Mouse (Mus musculus): ENCODE measurements around the gene Afm.

The Afm gene

DNA sequence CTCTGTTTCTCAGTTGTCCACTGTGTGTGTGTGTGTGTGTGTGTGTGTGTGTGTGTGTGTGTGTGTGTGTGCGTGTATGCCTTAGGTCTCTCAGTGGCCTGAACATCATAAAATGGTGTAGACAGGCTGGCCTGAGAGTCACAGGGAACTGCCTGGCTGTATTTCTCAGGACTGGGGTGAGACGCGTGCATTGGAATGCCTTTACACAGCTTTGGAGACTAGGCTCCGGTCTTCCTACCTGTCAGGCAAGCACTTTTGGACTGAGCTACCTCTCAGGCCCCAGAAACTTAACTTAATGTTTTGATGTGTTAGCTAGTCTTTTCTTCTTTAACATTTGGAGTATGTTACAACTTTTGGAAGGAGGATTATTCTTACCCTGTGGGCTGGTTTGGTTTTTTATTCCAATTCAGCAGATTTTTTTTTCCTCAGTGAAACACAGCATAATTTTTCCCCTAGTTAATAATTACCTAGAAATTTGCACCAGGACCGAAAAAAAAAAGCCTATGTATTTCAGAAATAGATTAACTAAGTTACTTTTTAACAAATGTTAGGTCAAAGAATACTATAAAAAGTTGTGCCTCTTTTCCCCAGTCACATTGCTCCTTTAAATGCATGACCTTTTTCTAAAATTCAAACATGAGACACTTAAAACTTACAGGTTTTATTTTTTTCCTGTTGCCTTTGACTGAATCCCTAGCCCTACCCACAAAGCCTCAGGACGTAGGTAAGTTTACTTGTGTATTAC, at the start of gene Afm:
Gene Afm (plus strand): TSS at position 577 of the 745 bp plus-strand sequence.
- DNase-seq: no peak

DNA sequence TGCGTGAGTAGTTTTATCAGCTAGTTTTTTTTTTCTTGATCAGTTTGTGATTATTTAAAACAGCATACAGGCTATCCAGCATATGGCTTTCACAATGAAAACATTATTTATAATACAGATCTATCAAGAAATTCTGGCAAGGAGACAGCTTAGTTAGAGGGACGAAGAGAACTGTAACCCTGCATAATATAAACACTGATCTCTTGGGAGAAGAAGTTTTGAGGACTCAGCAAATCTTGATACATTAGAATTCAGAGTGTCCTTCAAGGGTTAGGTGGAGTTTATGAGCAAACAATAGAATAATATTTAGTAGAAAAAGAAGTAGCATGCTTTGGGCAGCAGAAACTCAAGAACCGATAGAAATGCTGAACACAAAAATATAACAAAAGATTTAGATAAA, 47.9 kb upstream of the Afm start:
- no peak for DNase-seq

DNA sequence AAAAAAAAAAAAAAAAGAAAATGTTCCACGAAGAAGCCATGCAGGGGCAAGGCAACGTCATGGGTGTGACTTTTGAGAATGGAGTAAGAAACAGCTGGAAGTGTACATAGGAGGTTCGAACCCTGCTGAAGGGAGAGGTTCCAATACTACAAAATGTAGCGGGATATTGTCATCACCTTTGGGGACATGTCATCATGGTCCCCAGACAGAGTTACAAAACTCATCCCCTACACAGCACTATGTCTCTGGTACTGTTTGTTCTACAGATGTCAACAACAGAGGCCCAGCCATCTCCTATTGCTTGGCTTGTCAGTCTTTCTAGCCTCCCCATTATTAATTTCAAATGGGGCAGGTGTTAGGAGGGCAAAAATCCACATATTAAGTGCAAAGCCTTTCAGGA, 44.8 kb upstream of the Afm start:
- no peak for DNase-seq

GRCm38 (mm10) chr5:90474369-90474768, 44.4 kb upstream of the Afm start:
- DNase-seq: no peak

DNA sequence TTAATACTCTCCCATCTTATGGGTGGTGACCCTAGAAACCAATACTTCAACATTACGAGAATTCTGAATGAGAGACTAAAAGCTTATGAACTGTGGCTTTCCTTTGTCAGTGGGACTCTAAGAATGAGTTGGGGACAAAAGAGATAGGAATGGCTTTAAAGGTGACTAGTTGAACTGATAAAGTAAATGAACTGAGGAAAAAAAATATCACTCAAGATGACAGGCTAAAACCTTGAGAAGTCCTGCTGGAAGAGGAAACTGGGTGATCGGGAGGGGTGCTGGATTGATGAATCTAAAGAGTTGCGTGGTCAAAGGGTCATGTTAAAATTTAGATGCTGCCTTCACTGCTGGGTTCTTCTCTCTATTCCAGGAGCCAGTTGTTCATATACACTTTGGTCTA, 42.0 kb upstream of the Afm start:
- no peak for DNase-seq

- no peak for DNase-seq
These were observed 41.2 kb upstream of the Afm start for GRCm38 (mm10) chr5:90477308-90478140.

DNA sequence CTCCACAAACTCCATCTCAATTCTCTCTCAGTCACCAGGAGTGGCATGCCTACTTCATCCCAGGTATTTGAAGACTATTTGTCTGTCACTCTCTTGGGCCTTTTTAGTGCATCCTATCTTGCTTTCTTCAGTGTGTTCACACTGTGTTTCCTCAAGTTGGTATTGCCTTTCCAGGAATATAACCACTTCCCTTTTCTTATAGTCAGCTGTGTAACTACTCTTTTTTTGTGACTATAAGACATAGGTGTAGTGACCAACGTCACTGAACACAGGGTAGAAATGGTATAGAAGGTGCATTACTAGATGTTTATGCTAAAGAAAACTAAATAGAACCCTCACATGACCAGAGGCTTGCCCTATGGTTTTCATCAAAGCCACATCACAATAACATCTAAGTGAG, 39.8 kb upstream of the Afm start:
- no peak for DNase-seq

- no peak for DNase-seq
These were observed 33.1 kb upstream of the Afm start for GRCm38 (mm10) chr5:90485597-90485996.

GRCm38 (mm10) chr5:90488323-90488722, 30.4 kb upstream of the Afm start:
- DNase-seq: no peak

GRCm38 (mm10) chr5:90490518-90490917, 28.2 kb upstream of the Afm start, which contains the start of gene Afp:
Afp (plus strand) TSS chr5:90490737.
- no peak for DNase-seq

- DNase-seq: no peak
These were observed 26.3 kb upstream of the Afm start for GRCm38 (mm10) chr5:90492440-90492839.

DNA sequence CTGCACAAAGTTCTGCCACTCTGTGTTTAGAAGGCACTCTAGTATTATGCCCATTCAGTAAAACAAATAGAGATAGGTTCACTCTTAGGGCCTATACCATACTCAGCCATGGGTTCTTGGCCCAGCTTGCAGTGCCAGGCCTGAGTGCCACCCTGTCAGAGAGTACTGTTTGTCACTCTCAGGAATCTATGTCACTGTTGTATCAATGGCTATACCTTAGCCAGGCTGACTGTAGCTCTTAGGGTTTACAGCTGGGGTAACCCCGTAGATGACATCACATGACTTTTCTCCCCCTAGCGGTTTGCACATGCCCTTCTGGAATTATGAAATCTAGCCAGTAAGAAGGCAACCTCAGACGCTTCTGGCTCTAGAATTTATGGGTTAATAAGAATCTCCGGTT, 24.4 kb upstream of the Afm start:
- no peak for DNase-seq

GRCm38 (mm10) chr5:90499509-90499908, 19.2 kb upstream of the Afm start:
- DNase-seq: no peak

DNA sequence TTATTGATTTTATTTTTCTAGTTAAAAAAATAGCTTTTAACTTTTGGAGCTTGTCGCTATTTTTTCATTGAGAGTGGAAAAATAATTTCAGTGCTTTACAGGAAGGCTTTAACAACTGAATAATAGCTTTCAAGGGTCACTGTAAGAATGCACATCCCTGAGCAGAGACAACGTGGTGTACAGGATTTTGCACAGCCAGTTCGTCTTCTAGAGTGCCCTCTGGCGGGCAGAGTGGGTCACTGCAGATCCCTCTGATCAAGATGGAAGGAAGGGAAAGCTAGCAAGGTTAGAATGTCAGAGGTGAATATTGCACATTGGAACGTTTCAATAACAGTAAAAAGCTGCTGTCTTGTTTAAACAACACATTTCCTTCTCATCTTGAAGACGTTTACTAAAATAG, 18.0 kb upstream of the Afm start:
- DNase-seq: peak; percentile 68

- DNase-seq: no peak
These were observed 17.0 kb upstream of the Afm start for GRCm38 (mm10) chr5:90501752-90502151.

DNA sequence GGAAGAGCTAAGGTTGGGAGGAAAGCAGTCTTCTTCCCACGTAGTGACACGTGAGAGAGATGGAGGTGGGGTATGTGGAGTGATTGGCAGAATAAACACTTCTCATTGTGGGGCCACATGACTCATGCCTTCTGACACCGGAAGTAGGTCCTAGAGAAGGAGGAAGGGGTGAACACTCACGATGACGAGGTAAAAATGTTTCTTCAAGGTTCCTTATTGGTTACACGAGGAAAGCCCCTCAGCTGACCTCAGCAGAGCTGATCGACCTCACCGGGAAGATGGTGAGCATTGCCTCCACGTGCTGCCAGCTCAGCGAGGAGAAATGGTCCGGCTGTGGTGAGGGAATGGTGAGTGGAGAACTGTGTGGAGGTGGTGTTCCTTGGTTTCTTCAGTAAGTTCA, 14.0 kb upstream of the Afm start:
- DNase-seq: no peak

- no peak for DNase-seq
These were observed 12.2 kb upstream of the Afm start for GRCm38 (mm10) chr5:90506507-90506906.

GRCm38 (mm10) chr5:90507411-90507949, 11.3 kb upstream of the Afm start:
- DNase-seq: no peak

DNA sequence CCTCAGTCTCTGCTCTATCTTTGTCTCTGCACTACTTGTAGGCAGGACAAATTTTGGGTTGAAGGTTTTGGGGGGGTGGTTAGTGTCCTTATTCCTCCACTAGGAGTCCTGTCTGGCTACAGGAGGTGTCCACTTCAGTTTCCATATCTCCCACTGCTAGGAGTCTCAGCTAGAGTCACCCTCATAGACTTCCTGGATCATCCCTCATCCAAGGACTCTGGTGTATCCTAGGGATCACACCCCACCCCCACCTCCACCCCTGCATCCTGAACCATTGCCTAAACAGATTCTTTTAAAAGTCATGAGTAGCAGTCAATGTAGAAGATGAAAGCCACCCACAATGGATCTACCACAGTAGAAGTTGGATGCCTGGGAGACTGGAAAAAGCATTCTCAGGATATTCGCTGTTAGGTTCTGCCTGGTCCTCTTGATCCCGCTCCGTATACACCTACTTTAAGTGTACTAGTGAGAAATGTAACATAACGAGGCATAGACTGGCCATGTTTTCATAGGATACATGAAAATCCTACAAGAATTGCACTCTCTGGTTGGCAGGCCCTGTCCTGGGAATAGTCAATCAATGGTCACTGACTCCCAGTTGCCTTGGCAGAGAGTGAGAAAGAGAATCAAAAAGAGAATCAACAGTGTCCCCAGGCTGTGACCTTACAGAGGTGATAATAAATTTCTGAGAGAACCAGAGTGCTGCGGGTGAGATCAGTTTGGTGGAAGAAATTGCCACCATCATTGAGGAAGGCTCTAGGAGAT, 8.7 kb upstream of the Afm start:
- DNase-seq: no peak

DNA sequence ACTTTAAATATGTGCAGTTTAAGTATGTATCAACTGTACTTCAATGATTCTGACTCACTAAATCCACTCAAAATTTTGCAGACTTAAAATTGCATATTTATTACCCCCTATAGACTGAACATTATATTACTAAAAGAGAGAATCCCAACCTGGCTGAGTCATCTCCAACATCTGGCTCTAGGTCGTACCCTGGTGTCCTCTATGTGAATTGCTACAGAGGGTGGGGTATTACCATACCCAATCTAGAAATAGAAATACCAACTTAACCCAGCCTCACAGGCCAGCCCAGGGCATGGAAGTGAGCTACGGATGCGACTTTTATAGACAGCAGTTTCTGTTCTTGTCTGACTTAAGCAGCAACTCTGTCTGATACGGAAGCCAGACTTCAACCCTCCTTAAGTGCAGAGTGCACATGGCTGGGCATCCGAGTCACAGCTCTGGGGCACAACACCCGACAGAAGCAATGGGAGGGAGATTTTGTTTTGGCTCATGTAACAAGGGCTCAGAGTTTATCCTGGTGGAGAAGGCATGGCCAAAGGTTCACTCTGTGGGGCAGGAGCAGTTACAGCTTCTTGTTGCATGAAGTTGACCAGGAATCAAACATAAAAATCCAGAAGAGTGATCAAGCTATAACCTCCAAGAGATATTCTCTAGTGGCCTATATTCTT, 6.3 kb upstream of the Afm start:
- no peak for DNase-seq

GRCm38 (mm10) chr5:90515561-90515960, 3.2 kb upstream of the Afm start:
- DNase-seq: no peak

GRCm38 (mm10) chr5:90551191-90551590, 32.5 kb downstream of the Afm start:
- DNase-seq: no peak

GRCm38 (mm10) chr5:90556052-90556451, 37.3 kb downstream of the Afm start:
- no peak for DNase-seq

Data from cerebellum, adult 9-10 months (tissue).